Mouse (Mus musculus) MEL-GATA-1-ER (cell line): Measurements from ENCODE around the gene Blm.

Experiments
- DNase-seq: peaks from one replicate; pipeline ENCODE4 v3.0.0-alpha.2; 2012; ENCODE audit warnings: low read depth; ENCODE audit errors: extremely low read depth

Blm gene

DNA sequence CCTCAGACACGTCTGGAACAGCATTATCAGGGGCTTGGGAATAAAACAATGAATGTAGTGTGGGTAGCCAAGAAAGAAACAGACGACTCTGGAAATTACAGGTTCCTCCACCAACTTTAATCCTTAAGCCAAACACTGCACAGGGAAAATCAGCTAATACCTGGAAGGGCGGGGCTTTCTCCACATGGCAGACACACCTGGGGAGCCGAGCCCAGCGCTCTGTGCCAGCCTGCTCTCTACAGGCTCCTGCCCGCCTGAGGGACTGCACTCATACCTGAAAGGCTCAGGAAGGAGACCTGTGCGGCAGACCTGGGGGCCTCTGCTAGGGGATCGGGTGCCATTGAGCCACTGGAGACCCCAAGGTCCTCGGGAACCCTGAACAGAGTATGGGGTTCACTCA lies 127.2 kb downstream of the Blm start:
- DNase-seq = no peak

DNA sequence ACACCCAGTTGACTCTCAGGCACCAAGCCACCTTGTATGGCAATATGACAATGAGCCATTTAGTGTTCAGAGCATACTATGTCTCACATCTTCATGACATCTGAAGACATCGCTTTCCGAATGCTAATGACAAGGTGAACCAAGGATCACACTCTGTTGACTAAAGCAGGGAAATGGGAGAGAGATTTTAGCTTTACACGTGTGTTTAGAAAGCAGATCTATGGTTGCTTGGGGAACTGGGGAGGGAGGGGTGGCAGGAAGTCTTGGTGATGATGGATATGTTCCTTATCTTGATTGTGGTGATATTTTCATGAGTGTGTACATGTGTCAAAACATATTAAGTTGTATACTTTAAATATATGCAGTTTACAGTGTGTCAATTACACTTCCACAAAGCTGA lies 128.7 kb downstream of the Blm start:
- DNase-seq = no peak

DNA sequence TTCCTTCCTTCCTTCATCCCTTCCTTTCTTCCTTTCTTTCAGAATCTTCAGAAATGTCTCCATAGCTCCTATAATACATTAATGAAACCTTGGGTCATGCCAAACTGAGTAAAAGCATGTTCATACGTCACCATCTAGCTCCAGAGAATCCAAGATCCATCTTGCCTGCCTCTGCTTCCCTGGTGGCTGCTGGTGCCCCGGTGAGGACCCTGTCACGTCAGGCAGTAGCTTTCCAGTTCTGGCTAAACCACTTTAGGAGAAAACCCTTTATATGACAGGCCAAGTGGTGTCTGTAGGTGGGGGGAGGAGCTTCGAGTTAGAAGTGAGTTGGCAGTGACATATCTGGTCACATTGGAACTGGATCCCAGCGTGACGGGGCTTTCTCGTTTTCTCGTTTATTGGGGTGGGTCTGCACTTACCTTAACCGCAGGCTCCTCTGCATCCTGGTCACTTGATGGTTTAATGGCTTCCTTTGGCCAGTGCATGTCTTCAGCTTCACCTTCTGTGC lies 129.7 kb downstream of the Blm start, which contains the start of gene Furin:
Gene Furin (minus strand): TSS at position 249 of the 508 bp plus-strand sequence.
- DNase-seq = no peak
